Mouse (Mus musculus) thymus, adult 2 months (tissue): ENCODE results near the gene Hdac4. TPM values are rescaled to one million over a fixed set of nuclear protein-coding genes. Genes with fewer than 3 reads are reported as not detected.
A peak's percentile ranks its signal among the peaks of the same experiment; 100 is the strongest.

ENCODE experiments used
- DNase-seq: peaks from one replicate; pipeline ENCODE4 v3.0.0; 2021
- H3K27ac ChIP-seq: fragments of 200-500 bp; 2 replicates; pipeline ENCODE4 v1.5.1; 2012; ENCODE audit warnings: low read length, control low read depth; ENCODE audit not compliant: control insufficient read depth, insufficient read depth
- H3K27me3 ChIP-seq: fragments of 200-500 bp; 2 replicates; pipeline ENCODE4 v1.6.1; 2012; ENCODE audit warnings: mild to moderate bottlenecking, low read length, moderate library complexity, mixed read lengths; ENCODE audit not compliant: control insufficient read depth, insufficient read depth
- H3K36me3 ChIP-seq: fragments of 200-500 bp; 2 replicates; pipeline ENCODE4 v1.6.1; 2012; ENCODE audit warnings: mild to moderate bottlenecking, low read length, moderate library complexity; ENCODE audit not compliant: control insufficient read depth, insufficient read depth
- H3K4me1 ChIP-seq: fragments of 200-500 bp; replicated peaks from 2 replicates; pipeline ENCODE4 v1.6.1; 2012; ENCODE audit warnings: low read length; ENCODE audit not compliant: control insufficient read depth, insufficient read depth
- H3K4me3 ChIP-seq: fragments of 200-500 bp; 2 replicates; pipeline ENCODE4 v1.5.1; 2012; ENCODE audit warnings: mild to moderate bottlenecking, low read length, control low read depth, moderate library complexity; ENCODE audit not compliant: control insufficient read depth, insufficient read depth
- CTCF ChIP-seq: fragments of 200-500 bp; IDR thresholded peaks from 2 replicates; pipeline ENCODE4 v1.5.1; 2012; ENCODE audit warnings: mild to moderate bottlenecking, control low read depth, low read length, moderate library complexity, borderline replicate concordance; ENCODE audit not compliant: control insufficient read depth, poor library complexity, insufficient read depth; ENCODE audit errors: extremely low read depth
- POLR2A ChIP-seq: fragments of 200-500 bp; IDR thresholded peaks from 2 replicates; pipeline ENCODE4 v1.6.1; 2012; ENCODE audit warnings: mild to moderate bottlenecking, low read length, control low read depth, moderate library complexity; ENCODE audit not compliant: control insufficient read depth, poor library complexity, insufficient read depth; ENCODE audit errors: extremely low read depth
- WGBS: fragments of 180-500 bp; shearing (Covaris S2); methylation state at CpG from one replicate; pipeline ENCODE4 v1.1.7; 2018; 5-methylcytosine and 5-hydroxymethylcytosine counted together
- polyA plus RNA-seq: library from polyadenylated mRNA; depleted of rRNA; stranded (reverse); fragments of >200 nt; gene quantifications from 2 replicates; pipeline ENCODE4 v1.2.3, GENCODE M21; 2012

Hdac4 gene
- polyA plus RNA-seq, 1 experiment: 33.2 TPM

DNA sequence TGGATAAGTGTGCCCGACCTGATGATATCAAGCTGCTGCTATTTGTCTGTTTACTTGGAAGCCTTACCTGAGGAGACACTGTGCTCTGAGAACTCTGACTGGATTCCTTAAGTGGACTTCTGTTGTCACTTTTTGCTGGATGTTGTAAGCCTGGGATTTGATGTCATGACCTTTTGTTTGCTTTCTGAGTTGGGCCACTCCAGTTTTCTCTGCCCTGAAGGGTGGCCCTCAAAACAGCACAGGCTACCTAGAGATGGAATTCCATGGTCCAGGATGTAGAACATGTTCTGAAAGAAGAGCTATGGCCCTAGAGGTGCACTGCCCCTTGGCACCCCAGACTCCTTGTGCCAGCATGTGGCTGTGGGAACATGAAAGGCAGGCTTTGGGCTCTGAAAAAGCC lies 10.9 kb downstream of the Hdac4 start:
- no peak for DNase-seq
- H3K27me3 ChIP-seq: no peaks in the 10 kb centered on the region
- H3K4me1 ChIP-seq: peaks cover 7% of the 10 kb centered on the region
- no peak overlapping the region for H3K4me3 ChIP-seq
- no peak overlapping the region for H3K27ac ChIP-seq
- TF ChIP-seq CTCF (no peak), POLR2A (no peak)
- WGBS: 95% methylated on average over 1 of the region's 1 CpGs
- no peaks in the 10 kb centered on the region for H3K36me3 ChIP-seq

DNA sequence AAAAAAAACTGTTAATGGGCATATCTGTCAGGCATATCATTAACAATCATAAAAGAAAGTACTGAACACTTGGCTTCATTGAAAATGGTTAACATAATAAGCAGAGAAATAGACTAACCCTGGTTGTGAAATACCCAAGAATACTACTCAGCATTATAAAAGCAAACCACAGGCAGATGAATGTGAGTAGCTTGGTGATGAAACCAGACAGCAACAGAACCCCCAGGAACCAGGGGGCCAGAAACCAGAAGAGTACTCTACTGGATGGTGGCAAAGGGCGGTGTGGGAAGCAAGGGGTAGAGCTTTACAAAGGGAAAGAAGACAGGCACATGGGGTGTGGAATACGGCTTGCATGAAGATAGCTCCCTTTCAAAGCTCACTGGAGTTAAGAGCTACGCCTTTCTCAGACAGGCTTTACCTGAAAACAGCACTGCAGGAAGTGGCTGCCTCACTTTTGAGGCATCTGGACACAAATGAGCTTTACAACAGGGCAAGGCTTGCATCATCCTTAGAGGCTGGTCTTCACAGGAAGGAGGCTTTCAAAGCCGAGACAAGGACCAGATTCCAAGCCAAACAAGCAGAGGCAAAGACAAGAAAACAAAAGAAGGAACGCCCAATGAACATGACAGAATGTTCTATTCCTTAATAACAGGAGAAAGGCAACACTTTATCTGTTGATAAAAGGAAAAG lies 12.3 kb downstream of the Hdac4 start:
- no peak overlapping the region for H3K4me3 ChIP-seq
- DNase-seq: no peak
- no peaks in the 10 kb centered on the region for H3K36me3 ChIP-seq
- TF ChIP-seq CTCF (no peak), POLR2A (no peak)
- 0 out of 2 replicates have a peak overlapping the region, but pooled peaks have one; percentile 19 for H3K27ac ChIP-seq
- peaks cover 16% of the 10 kb centered on the region for H3K4me1 ChIP-seq
- 58% methylated on average over 5 of the region's 5 CpGs for WGBS
- no peaks in the 10 kb centered on the region for H3K27me3 ChIP-seq

DNA sequence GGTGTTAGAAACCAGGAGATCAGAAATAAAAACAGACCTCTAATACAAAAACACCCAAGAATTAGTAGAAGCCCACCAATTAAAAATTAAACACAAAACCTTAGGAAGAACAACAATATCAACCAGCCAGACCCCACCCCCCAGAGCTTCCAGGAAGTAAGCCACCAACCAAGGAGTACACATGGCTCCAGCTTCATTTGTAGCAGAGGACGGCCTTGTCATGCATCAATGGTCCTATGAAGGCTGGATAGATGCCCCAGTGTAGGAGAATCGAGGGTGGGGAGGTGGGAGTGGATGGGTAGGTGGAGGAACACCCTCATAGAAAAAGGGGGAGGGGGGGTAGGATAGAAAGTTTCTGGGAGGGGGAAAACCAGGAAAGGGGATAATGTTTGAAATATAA lies 13.5 kb downstream of the Hdac4 start:
- Histone ChIP-seq H3K27me3 (no peaks in the 10 kb centered on the region), H3K4me3 (no peak overlapping the region), H3K36me3 (no peaks in the 10 kb centered on the region), H3K4me1 (peaks cover 28% of the 10 kb centered on the region), H3K27ac (no peak overlapping the region)
- no peak for TF ChIP-seq POLR2A
- TF ChIP-seq CTCF: no peak
- DNase-seq: no peak
- 85% methylated on average over 2 of the region's 2 CpGs for WGBS

DNA sequence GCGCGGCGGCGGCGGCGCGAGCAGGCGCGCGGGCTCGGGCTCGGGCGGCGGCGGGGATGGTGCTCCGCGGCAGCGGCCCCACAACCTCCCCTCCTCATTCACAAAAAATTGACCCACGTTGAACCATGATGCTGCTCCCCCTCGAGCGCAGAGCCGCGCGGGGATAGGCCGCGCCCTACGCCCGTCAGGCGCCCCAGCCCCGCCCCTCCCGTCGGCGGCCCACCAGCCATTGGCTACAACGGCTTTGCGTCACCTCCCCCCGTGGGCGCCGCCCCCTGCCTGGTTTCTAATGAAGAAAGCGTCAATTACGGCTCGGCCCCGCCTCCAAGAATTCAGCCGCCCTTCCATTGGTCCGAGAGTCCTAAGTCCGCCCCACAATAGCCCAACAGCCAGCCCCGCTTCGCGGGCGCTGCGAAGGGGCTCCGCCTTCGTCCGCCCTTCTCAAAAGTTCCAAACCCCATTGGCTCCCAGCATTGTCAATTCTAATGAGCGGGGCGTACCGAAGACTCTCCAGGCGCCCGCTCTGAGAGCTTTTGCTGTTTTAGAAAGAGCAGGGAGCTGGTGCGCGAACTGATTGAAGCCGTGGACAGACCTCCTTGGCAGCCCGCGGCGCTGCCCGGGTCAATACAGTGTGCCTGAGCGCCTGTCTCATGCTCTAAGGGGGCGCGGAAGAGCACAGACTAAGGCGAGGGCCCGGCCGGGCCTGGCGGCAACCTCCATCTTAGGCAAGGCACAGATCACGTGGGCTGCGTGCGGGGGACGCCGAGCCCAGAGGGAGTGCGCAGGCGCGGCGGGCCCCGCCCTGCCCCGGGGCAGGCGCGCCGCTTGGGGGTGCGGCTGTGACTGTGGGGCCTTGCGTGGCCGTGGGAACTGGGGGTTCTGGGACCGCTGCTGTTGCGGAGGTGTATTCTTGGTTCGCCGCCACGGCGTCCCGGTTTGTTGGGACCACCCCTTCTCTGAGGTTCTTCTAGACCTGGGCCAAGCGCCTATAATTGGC lies 15.1 kb downstream of the Hdac4 start:
- H3K27ac ChIP-seq: peak overlapping the region; percentile 87
- H3K4me1 ChIP-seq: peaks cover 28% of the 10 kb centered on the region
- H3K4me3 ChIP-seq: peak overlapping the region; percentile 88
- no peaks in the 10 kb centered on the region for H3K27me3 ChIP-seq
- H3K36me3 ChIP-seq: no peaks in the 10 kb centered on the region
- peak; percentile 99 for DNase-seq
- TF ChIP-seq CTCF (peak; percentile 53; the same call in 1 of the 2 replicates), POLR2A (peak; percentile 89)
- 5% methylated on average over 97 of the region's 97 CpGs for WGBS

DNA sequence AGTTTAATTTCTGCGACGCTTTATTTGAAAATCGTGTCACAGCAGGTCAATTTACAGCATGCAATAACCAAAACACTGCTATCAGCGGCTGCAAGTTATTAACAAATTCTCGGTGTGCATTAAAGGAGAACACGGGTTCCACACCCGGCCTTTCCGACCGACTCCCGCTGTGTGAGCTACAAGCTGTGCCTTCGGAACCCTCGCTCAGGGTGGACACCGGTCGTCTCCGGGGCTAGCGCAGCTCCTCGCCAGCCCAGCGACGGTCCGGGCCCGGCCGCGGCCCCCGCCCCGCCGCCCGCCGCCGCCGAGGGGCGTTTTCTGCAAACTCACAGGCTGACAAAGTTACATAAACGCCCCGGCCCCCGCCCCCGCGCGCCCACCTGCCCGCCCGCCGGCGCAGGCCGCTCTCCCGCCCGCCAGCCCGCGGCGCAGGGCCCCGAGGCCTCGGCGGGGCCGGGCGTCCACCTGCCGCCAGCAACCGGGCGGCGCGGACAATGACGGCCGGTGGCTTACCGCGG lies 16.0 kb downstream of the Hdac4 start:
- Histone ChIP-seq H3K27me3 (no peaks in the 10 kb centered on the region), H3K4me3 (peak overlapping the region; percentile 83), H3K36me3 (no peaks in the 10 kb centered on the region), H3K4me1 (peaks cover 37% of the 10 kb centered on the region), H3K27ac (peak overlapping the region; percentile 51; the same call in 1 of the 2 replicates)
- DNase-seq: peak; percentile 60
- 1% methylated on average over 61 of the region's 61 CpGs for WGBS
- no peak for TF ChIP-seq CTCF
- no peak for TF ChIP-seq POLR2A

DNA sequence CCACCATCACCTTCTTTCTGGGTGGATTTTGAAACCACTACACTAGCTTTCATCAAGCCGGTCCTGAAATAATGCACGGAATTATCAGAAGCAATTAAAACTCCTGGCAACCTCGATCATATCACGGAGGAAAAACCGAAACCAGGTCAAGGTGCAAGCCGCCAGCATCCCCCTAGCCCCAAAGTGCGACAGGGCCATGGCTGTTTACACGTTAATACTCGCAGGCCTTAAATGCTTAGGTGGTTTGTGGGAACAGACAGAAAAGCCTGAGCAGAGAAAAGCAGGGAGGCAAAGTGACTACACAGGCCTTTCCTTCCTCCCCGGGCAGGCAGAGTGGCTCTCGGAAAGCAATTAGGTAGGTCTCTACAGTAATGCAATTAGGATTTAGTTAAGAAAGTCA lies 16.4 kb downstream of the Hdac4 start:
- 3% methylated on average over 11 of the region's 11 CpGs for WGBS
- DNase-seq: peak; percentile 25
- no peaks in the 10 kb centered on the region for H3K27me3 ChIP-seq
- H3K4me3 ChIP-seq: peak overlapping the region; percentile 83
- H3K4me1 ChIP-seq: peaks cover 40% of the 10 kb centered on the region
- no peaks in the 10 kb centered on the region for H3K36me3 ChIP-seq
- H3K27ac ChIP-seq: peak overlapping the region; percentile 51; the same call in 1 of the 2 replicates
- TF ChIP-seq POLR2A: no peak
- no peak for TF ChIP-seq CTCF
